Mouse (Mus musculus): ENCODE measurements around the gene Edar. TPM values are rescaled to one million over a fixed set of nuclear protein-coding genes. Genes with fewer than 3 reads are reported as not detected.
"Not testable (repeated sequence)": the region's sequence is repeated elsewhere in the genome, so short reads cannot be mapped to it uniquely, and the experiment has no call there.

The Edar gene
- total RNA-seq (2021): under 1 TPM in 1 of 2 experiments, not detected in 1; 0.14 TPM
- long read RNA-seq, experiment 1: 0 reads
- long read RNA-seq, experiment 2, partial matches to known transcripts: 0 of 1 reads
- long read RNA-seq, experiment 2, other reads (novel, unspliced or antisense): 0 of 1 reads

- peak; percentile 73 for DNase-seq (ENCODE audit: low spot score)
Measured at GRCm38 (mm10) chr10:58675533-58675932, at the start of gene Edar. Edar (minus strand) TSS chr10:58675654.

GRCm38 (mm10) chr10:58718110-58718509, 42.7 kb upstream of the Edar start, which contains the start of gene Gm17542:
Gm17542 (minus strand) TSS chr10:58718210.
- DNase-seq (ENCODE audit: low spot score): not testable (repeated sequence)

- no peak for DNase-seq (ENCODE audit: low spot score)
Measured at GRCm38 (mm10) chr10:58714789-58715148, 39.3 kb upstream of the Edar start.

GRCm38 (mm10) chr10:58713855-58714788, 38.7 kb upstream of the Edar start:
- DNase-seq (ENCODE audit: low spot score): no peak

GRCm38 (mm10) chr10:58713225-58713624, 37.8 kb upstream of the Edar start:
- no peak for DNase-seq (ENCODE audit: low spot score)

- no peak for DNase-seq (ENCODE audit: low spot score)
Measured at GRCm38 (mm10) chr10:58709021-58709420, 33.6 kb upstream of the Edar start.

- no peak for DNase-seq (ENCODE audit: low spot score)
Measured at GRCm38 (mm10) chr10:58700578-58700977, 25.1 kb upstream of the Edar start.

GRCm38 (mm10) chr10:58700160-58700559, 24.7 kb upstream of the Edar start:
- DNase-seq (ENCODE audit: low spot score): no peak

GRCm38 (mm10) chr10:58698955-58699354, 23.5 kb upstream of the Edar start:
- DNase-seq (ENCODE audit: low spot score): no peak

- DNase-seq (ENCODE audit: low spot score): no peak
Measured at GRCm38 (mm10) chr10:58691051-58691450, 15.6 kb upstream of the Edar start.

- DNase-seq (ENCODE audit: low spot score): no peak
Measured at GRCm38 (mm10) chr10:58679298-58679697, 3.8 kb upstream of the Edar start.

- peak; percentile 53 for DNase-seq (ENCODE audit: low spot score)
Measured at GRCm38 (mm10) chr10:58673278-58674061, 2.0 kb downstream of the Edar start.

- no peak for DNase-seq (ENCODE audit: low spot score)
Measured at GRCm38 (mm10) chr10:58672557-58673277, 2.7 kb downstream of the Edar start.

GRCm38 (mm10) chr10:58663868-58664267, 11.6 kb downstream of the Edar start:
- DNase-seq (ENCODE audit: low spot score): peak; percentile 27

GRCm38 (mm10) chr10:58663417-58663816, 12.0 kb downstream of the Edar start:
- DNase-seq (ENCODE audit: low spot score): peak; percentile 41

GRCm38 (mm10) chr10:58659268-58659986, 16.0 kb downstream of the Edar start:
- DNase-seq (ENCODE audit: low spot score): no peak

- DNase-seq (ENCODE audit: low spot score): no peak
Measured at GRCm38 (mm10) chr10:58657731-58658130, 17.7 kb downstream of the Edar start.

GRCm38 (mm10) chr10:58653679-58654078, 21.8 kb downstream of the Edar start:
- DNase-seq (ENCODE audit: low spot score): no peak

GRCm38 (mm10) chr10:58652418-58653394, 22.7 kb downstream of the Edar start:
- no peak for DNase-seq (ENCODE audit: low spot score)

- no peak for DNase-seq (ENCODE audit: low spot score)
Measured at GRCm38 (mm10) chr10:58652045-58652417, 23.4 kb downstream of the Edar start.

All from gastrocnemius, adult 18-20 months (tissue).